Mouse (Mus musculus): ENCODE measurements around the gene Lhx4. TPM values are rescaled to one million over a fixed set of nuclear protein-coding genes. Genes with fewer than 3 reads are reported as not detected.
A peak's percentile ranks its signal among the peaks of the same experiment; 100 is the strongest.

Gene Lhx4
- polyA plus RNA-seq, 1 experiment from 2014 or later, result 0.08 TPM

- Histone ChIP-seq H3K4me3 (ENCODE audit: low read depth, low read length) (no peak overlapping the region), H3K9me3 (ENCODE audit: control insufficient read depth, low read length) (no peaks in the 10 kb centered on the region), H3K4me1 (replicated peaks; ENCODE audit: control insufficient read depth, insufficient read depth, low read length) (no peaks in the 10 kb centered on the region), H3K27ac (ENCODE audit: low read depth, low read length) (no peak overlapping the region), H3K9ac (ENCODE audit: low read length) (no peak overlapping the region), H3K4me2 (ENCODE audit: low read depth, low read length, severe bottlenecking) (no peak overlapping the region), H3K36me3 (ENCODE audit: control insufficient read depth, insufficient read depth, low read length) (no peaks in the 10 kb centered on the region), H3K27me3 (ENCODE audit: control insufficient read depth, insufficient read depth, low read length) (no peaks in the 10 kb centered on the region)
- peak; percentile 53; the same call in 1 of the 2 replicates for ATAC-seq (replicated peaks; ENCODE audit: low FRiP score)
- DNase-seq (ENCODE audit: low spot score), result no peak
- 75% methylated on average over 10 of the region's 10 CpGs for WGBS
Observed at GRCm38 (mm10) chr1:155681116-155681799, 70.2 kb downstream of the Lhx4 start.

GRCm38 (mm10) chr1:155675570-155675969, 75.9 kb downstream of the Lhx4 start:
- WGBS, result 93% methylated on average over 6 of the region's 6 CpGs
- no peaks in the 10 kb centered on the region for H3K36me3 ChIP-seq (ENCODE audit: control insufficient read depth, insufficient read depth, low read length)
- H3K27ac ChIP-seq (ENCODE audit: low read depth, low read length), result no peak overlapping the region
- no peaks in the 10 kb centered on the region for H3K9me3 ChIP-seq (ENCODE audit: control insufficient read depth, low read length)
- ATAC-seq (replicated peaks; ENCODE audit: low FRiP score) (no peak), DNase-seq (ENCODE audit: low spot score) (no peak)
- no peak overlapping the region for H3K9ac ChIP-seq (ENCODE audit: low read length)
- no peaks in the 10 kb centered on the region for H3K4me1 ChIP-seq (replicated peaks; ENCODE audit: control insufficient read depth, insufficient read depth, low read length)
- H3K4me3 ChIP-seq (ENCODE audit: low read depth, low read length), result no peak overlapping the region
- H3K4me2 ChIP-seq (ENCODE audit: low read depth, low read length, severe bottlenecking), result no peak overlapping the region
- H3K27me3 ChIP-seq (ENCODE audit: control insufficient read depth, insufficient read depth, low read length), result no peaks in the 10 kb centered on the region

- H3K4me1 ChIP-seq (replicated peaks; ENCODE audit: control insufficient read depth, insufficient read depth, low read length), result no peaks in the 10 kb centered on the region
- H3K9me3 ChIP-seq (ENCODE audit: control insufficient read depth, low read length), result no peaks in the 10 kb centered on the region
- DNase-seq (ENCODE audit: low spot score) (no peak), ATAC-seq (replicated peaks; ENCODE audit: low FRiP score) (no peak)
- H3K4me2 ChIP-seq (ENCODE audit: low read depth, low read length, severe bottlenecking), result no peak overlapping the region
- H3K36me3 ChIP-seq (ENCODE audit: control insufficient read depth, insufficient read depth, low read length), result no peaks in the 10 kb centered on the region
- no peaks in the 10 kb centered on the region for H3K27me3 ChIP-seq (ENCODE audit: control insufficient read depth, insufficient read depth, low read length)
- no peak overlapping the region for H3K4me3 ChIP-seq (ENCODE audit: low read depth, low read length)
- no peak overlapping the region for H3K9ac ChIP-seq (ENCODE audit: low read length)
- 93% methylated on average over 5 of the region's 5 CpGs for WGBS
- no peak overlapping the region for H3K27ac ChIP-seq (ENCODE audit: low read depth, low read length)
Observed at GRCm38 (mm10) chr1:155663994-155664393, 87.5 kb downstream of the Lhx4 start.

GRCm38 (mm10) chr1:155656321-155656720, 95.2 kb downstream of the Lhx4 start:
- no peak for DNase-seq (ENCODE audit: low spot score)
- no peak for ATAC-seq (replicated peaks; ENCODE audit: low FRiP score)
- WGBS, result 76% methylated on average over 5 of the region's 5 CpGs
- H3K4me1 ChIP-seq (replicated peaks; ENCODE audit: control insufficient read depth, insufficient read depth, low read length), result 0 out of 2 replicates have a peak, but pooled peaks cover 2% of the 10 kb centered on the region
- no peak overlapping the region for H3K9ac ChIP-seq (ENCODE audit: low read length)
- no peaks in the 10 kb centered on the region for H3K36me3 ChIP-seq (ENCODE audit: control insufficient read depth, insufficient read depth, low read length)
- no peak overlapping the region for H3K4me3 ChIP-seq (ENCODE audit: low read depth, low read length)
- no peak overlapping the region for H3K27ac ChIP-seq (ENCODE audit: low read depth, low read length)
- no peak overlapping the region for H3K4me2 ChIP-seq (ENCODE audit: low read depth, low read length, severe bottlenecking)
- no peaks in the 10 kb centered on the region for H3K27me3 ChIP-seq (ENCODE audit: control insufficient read depth, insufficient read depth, low read length)
- H3K9me3 ChIP-seq (ENCODE audit: control insufficient read depth, low read length), result no peaks in the 10 kb centered on the region

GRCm38 (mm10) chr1:155654961-155655360, 96.5 kb downstream of the Lhx4 start:
- DNase-seq (ENCODE audit: low spot score), result no peak
- Histone ChIP-seq H3K27me3 (ENCODE audit: control insufficient read depth, insufficient read depth, low read length) (no peaks in the 10 kb centered on the region), H3K4me1 (replicated peaks; ENCODE audit: control insufficient read depth, insufficient read depth, low read length) (0 out of 2 replicates have a peak, but pooled peaks cover 2% of the 10 kb centered on the region), H3K36me3 (ENCODE audit: control insufficient read depth, insufficient read depth, low read length) (no peaks in the 10 kb centered on the region), H3K9me3 (ENCODE audit: control insufficient read depth, low read length) (no peaks in the 10 kb centered on the region), H3K9ac (ENCODE audit: low read length) (no peak overlapping the region), H3K4me3 (ENCODE audit: low read depth, low read length) (no peak overlapping the region), H3K4me2 (ENCODE audit: low read depth, low read length, severe bottlenecking) (no peak overlapping the region), H3K27ac (ENCODE audit: low read depth, low read length) (no peak overlapping the region)
- ATAC-seq (replicated peaks; ENCODE audit: low FRiP score), result no peak
- WGBS, result 10% methylated on average over 3 of the region's 3 CpGs

- Histone ChIP-seq H3K4me3 (ENCODE audit: low read depth, low read length) (no peak overlapping the region), H3K36me3 (ENCODE audit: control insufficient read depth, insufficient read depth, low read length) (no peaks in the 10 kb centered on the region), H3K9ac (ENCODE audit: low read length) (no peak overlapping the region), H3K27me3 (ENCODE audit: control insufficient read depth, insufficient read depth, low read length) (no peaks in the 10 kb centered on the region), H3K9me3 (ENCODE audit: control insufficient read depth, low read length) (no peaks in the 10 kb centered on the region), H3K27ac (ENCODE audit: low read depth, low read length) (no peak overlapping the region), H3K4me1 (replicated peaks; ENCODE audit: control insufficient read depth, insufficient read depth, low read length) (peaks cover 4% of the 10 kb centered on the region; the same call in 1 of the 2 replicates), H3K4me2 (ENCODE audit: low read depth, low read length, severe bottlenecking) (no peak overlapping the region)
- ATAC-seq (replicated peaks; ENCODE audit: low FRiP score) (no peak), DNase-seq (ENCODE audit: low spot score) (no peak)
- 69% methylated on average over 9 of the region's 9 CpGs for WGBS
Observed at GRCm38 (mm10) chr1:155650121-155650846, 101.2 kb downstream of the Lhx4 start.

Other genes with a start within 250 kb of the Lhx4 start
- 80.5 and 87.8 TPM in 2 replicates for gene Acbd6, start 193.6 kb downstream of the Lhx4 start, polyA plus RNA-seq (2014; fragmentation: Nextera tagmentation; extraction: Ambion mirVana)
- gene Qsox1, start 61.2 kb upstream of the Lhx4 start, polyA plus RNA-seq (2014; fragmentation: Nextera tagmentation; extraction: Ambion mirVana), result 8.4 and 8.8 TPM in 2 replicates
- 7.1 and 9.7 TPM in 2 replicates for gene Cep350, start 221.6 kb upstream of the Lhx4 start, polyA plus RNA-seq (2014; fragmentation: Nextera tagmentation; extraction: Ambion mirVana)

Data from forebrain, embryonic 11.5 days (tissue).